Mouse (Mus musculus) heart, postnatal 0 days (tissue): Measurements from ENCODE around the gene Colgalt1. TPM values are rescaled to one million over a fixed set of nuclear protein-coding genes. Genes with fewer than 3 reads are reported as not detected.

ENCODE experiments used
- ATAC-seq: fragments of 200-750 bp; cut with Nextera tagmentation; 2 replicates; pipeline ENCODE4 v1.8.0; 2017; ENCODE audit warnings: low read depth, moderate number of reproducible peaks, moderate library complexity; ENCODE audit not compliant: insufficient read depth
- DNase-seq: peaks from one replicate; pipeline ENCODE4 v3.0.0-alpha.2; 2016; ENCODE audit warnings: low spot score
- H3K27ac ChIP-seq: fragments of 300-500 bp; sonication (generic); 2 replicates; pipeline ENCODE4 v1.5.1; 2014; ENCODE audit warnings: low read depth, mild to moderate bottlenecking
- H3K27me3 ChIP-seq: fragments of 300-500 bp; sonication (generic); 2 replicates; pipeline ENCODE4 v1.6.1; 2014; ENCODE audit warnings: low read length, mixed read lengths; ENCODE audit not compliant: control insufficient read depth, insufficient read depth
- H3K36me3 ChIP-seq: fragments of 300-500 bp; sonication (generic); replicated peaks from 2 replicates; pipeline ENCODE4 v1.6.1; 2014; ENCODE audit warnings: low read length, mixed read lengths; ENCODE audit not compliant: control insufficient read depth, insufficient read depth
- H3K4me1 ChIP-seq: fragments of 300-500 bp; sonication (generic); 2 replicates; pipeline ENCODE4 v1.6.1; 2014; ENCODE audit warnings: antibody characterized with exemption; ENCODE audit not compliant: control insufficient read depth, insufficient read depth
- H3K4me2 ChIP-seq: fragments of 300-500 bp; sonication (generic); 2 replicates; pipeline ENCODE4 v1.6.1; 2014; ENCODE audit warnings: low read depth, mild to moderate bottlenecking, low read length, moderate library complexity
- H3K4me3 ChIP-seq: fragments of 300-500 bp; sonication (generic); 2 replicates; pipeline ENCODE4 v1.5.1; 2014; ENCODE audit warnings: low read depth, low read length
- H3K9ac ChIP-seq: fragments of 300-500 bp; sonication (generic); replicated peaks from 2 replicates; pipeline ENCODE4 v1.6.1; 2014; ENCODE audit warnings: low read depth, low read length, mixed read lengths
- H3K9me3 ChIP-seq: fragments of 300-500 bp; sonication (generic); replicated peaks from 2 replicates; pipeline ENCODE4 v1.6.1; 2016; ENCODE audit warnings: low read length; ENCODE audit not compliant: control insufficient read depth
- CTCF ChIP-seq: IDR thresholded peaks from 2 replicates; pipeline ENCODE4 v1.5.1; 2016; ENCODE audit warnings: antibody characterized with exemption, control low read depth, low read depth
- EP300 ChIP-seq: IDR thresholded peaks from 2 replicates; pipeline ENCODE4 v1.6.1; 2016; ENCODE audit warnings: antibody characterized with exemption, low read depth
- WGBS: fragments of 180-500 bp; shearing (Covaris S2); extraction: QIAGEN DNeasy Blood & Tissue Kit; methylation state at CpG from one replicate; pipeline ENCODE4 v1.1.7; 2014; 5-methylcytosine and 5-hydroxymethylcytosine counted together
- polyA plus RNA-seq: library from polyadenylated mRNA; unstranded; fragments of >200 nt; fragmentation: Nextera tagmentation; extraction: Ambion mirVana; gene quantifications from 2 replicates; pipeline ENCODE4 v1.2.1, GENCODE M21; 2015
- total RNA-seq: library from RNA; depleted of rRNA; stranded (reverse); fragments of >200 nt; gene quantifications from 2 replicates; pipeline ENCODE4 v1.2.3, GENCODE M21; 2014; ENCODE audit warnings: low replicate concordance

The Colgalt1 gene
- total and polyA plus RNA-seq, 2 experiments from 2014 or later: 32.7 to 108 TPM

DNA sequence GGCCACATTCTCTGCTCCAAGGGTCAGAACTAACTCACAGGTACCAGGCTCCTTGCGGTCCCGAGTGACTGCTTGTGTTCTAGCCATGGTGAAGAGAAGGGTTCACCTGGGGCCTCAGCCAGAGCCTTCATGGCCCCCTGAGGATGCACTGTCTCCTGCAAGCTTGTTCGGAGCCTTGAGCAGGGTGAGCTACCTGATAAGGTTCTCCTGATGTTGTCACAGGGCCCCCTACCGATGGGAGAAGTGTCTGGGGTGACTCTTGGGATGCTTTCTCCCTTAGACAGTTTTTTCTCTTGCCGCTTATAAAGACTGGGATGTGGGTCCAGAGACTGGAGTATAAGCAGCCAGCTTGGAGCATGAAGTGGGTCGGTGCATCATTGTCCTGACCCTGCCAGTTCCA lies 14.4 kb upstream of the Colgalt1 start:
- no peak overlapping the region for H3K4me2 ChIP-seq
- TF ChIP-seq EP300: no peak
- TF ChIP-seq CTCF: no peak
- H3K9ac ChIP-seq: no peak overlapping the region
- no peak for ATAC-seq
- H3K4me1 ChIP-seq: peaks cover 12% of the 10 kb centered on the region
- H3K27me3 ChIP-seq: peaks cover 8% of the 10 kb centered on the region
- WGBS: 58% methylated on average over 6 of the region's 6 CpGs
- H3K4me3 ChIP-seq: no peak overlapping the region
- no peak for DNase-seq
- H3K9me3 ChIP-seq: no peaks in the 10 kb centered on the region
- H3K27ac ChIP-seq: no peak overlapping the region
- H3K36me3 ChIP-seq: no peaks in the 10 kb centered on the region

GRCm38 (mm10) chr8:71596798-71597197 lies 14.0 kb upstream of the Colgalt1 start:
- 74% methylated on average over 4 of the region's 4 CpGs for WGBS
- Histone ChIP-seq H3K4me3 (no peak overlapping the region), H3K27me3 (peaks cover 12% of the 10 kb centered on the region), H3K27ac (no peak overlapping the region), H3K4me1 (peaks cover 11% of the 10 kb centered on the region), H3K9me3 (no peaks in the 10 kb centered on the region), H3K9ac (no peak overlapping the region), H3K4me2 (no peak overlapping the region), H3K36me3 (no peaks in the 10 kb centered on the region)
- DNase-seq (no peak), ATAC-seq (no peak)
- TF ChIP-seq EP300: no peak
- no peak for TF ChIP-seq CTCF

GRCm38 (mm10) chr8:71597451-71597850 lies 13.3 kb upstream of the Colgalt1 start, which contains the start of gene Fam129c:
Fam129c (plus strand) TSS chr8:71597648.
- no peak for TF ChIP-seq CTCF
- TF ChIP-seq EP300: no peak
- Histone ChIP-seq H3K27me3 (peaks cover 19% of the 10 kb centered on the region), H3K4me3 (no peak within 1 kb of the TSS), H3K9me3 (no peaks in the 10 kb centered on the region), H3K4me2 (no peak within 1 kb of the TSS), H3K9ac (no peak within 1 kb of the TSS), H3K27ac (no peak within 1 kb of the TSS), H3K4me1 (peaks cover 14% of the 10 kb centered on the region), H3K36me3 (no peaks in the 10 kb centered on the region)
- ATAC-seq: no peak
- DNase-seq: no peak
- WGBS: 82% methylated on average over 3 of the region's 3 CpGs

- H3K27ac ChIP-seq: no peak overlapping the region
Measured at GRCm38 (mm10) chr8:71598375-71598774, 12.4 kb upstream of the Colgalt1 start.

GRCm38 (mm10) chr8:71598841-71599240 lies 12.0 kb upstream of the Colgalt1 start:
- Histone ChIP-seq H3K27me3 (peaks cover 30% of the 10 kb centered on the region), H3K9ac (no peak overlapping the region), H3K9me3 (no peaks in the 10 kb centered on the region), H3K36me3 (no peaks in the 10 kb centered on the region), H3K4me1 (0 out of 2 replicates have a peak, but pooled peaks cover 9% of the 10 kb centered on the region), H3K4me2 (no peak overlapping the region), H3K27ac (no peak overlapping the region), H3K4me3 (no peak overlapping the region)
- TF ChIP-seq EP300 (no peak), CTCF (no peak)
- no peak for DNase-seq
- no peak for ATAC-seq
- 93% methylated on average over 5 of the region's 5 CpGs for WGBS

More at GRCm38 (mm10) chr8:71598375-71598774, 12.4 kb upstream of the Colgalt1 start:
- DNase-seq (no peak), ATAC-seq (no peak)
- Histone ChIP-seq H3K9ac (no peak overlapping the region), H3K4me1 (peaks cover 11% of the 10 kb centered on the region; the same call in 1 of the 2 replicates), H3K36me3 (no peaks in the 10 kb centered on the region), H3K9me3 (no peaks in the 10 kb centered on the region), H3K4me2 (no peak overlapping the region), H3K27me3 (peaks cover 27% of the 10 kb centered on the region), H3K4me3 (no peak overlapping the region)
- no peak for TF ChIP-seq EP300
- TF ChIP-seq CTCF: no peak
